Mouse (Mus musculus): ENCODE measurements around the gene Shb. TPM values are rescaled to one million over a fixed set of nuclear protein-coding genes. Genes with fewer than 3 reads are reported as not detected.

Shb gene
- polyA plus RNA-seq, 1 experiment, result 11.4 TPM

- no peak for TF ChIP-seq POLR2A (IDR thresholded peaks at IDR 0.05; ENCODE audit: extremely low read depth, insufficient read depth, low read length)
- no peak for TF ChIP-seq CTCF (IDR thresholded peaks at IDR 0.05; ENCODE audit: extremely low read depth, insufficient read depth, low read length)
- H3K27ac ChIP-seq (ENCODE audit: insufficient read depth, low read length), result no peak overlapping the region
- no peaks in the 10 kb centered on the region for H3K4me1 ChIP-seq (ENCODE audit: control insufficient read depth, insufficient read depth, low read length)
- H3K4me3 ChIP-seq (ENCODE audit: insufficient read depth, low read length), result no peak overlapping the region
These were observed 32.7 kb downstream of the Shb start for GRCm38 (mm10) chr4:45499556-45499955.

- Histone ChIP-seq H3K4me3 (ENCODE audit: insufficient read depth, low read length) (no peak overlapping the region), H3K4me1 (ENCODE audit: control insufficient read depth, insufficient read depth, low read length) (0 out of 2 replicates have a peak, but pooled peaks cover under 1% of the 10 kb centered on the region), H3K27ac (ENCODE audit: insufficient read depth, low read length) (no peak overlapping the region)
- no peak for TF ChIP-seq POLR2A (IDR thresholded peaks at IDR 0.05; ENCODE audit: extremely low read depth, insufficient read depth, low read length)
- TF ChIP-seq CTCF (IDR thresholded peaks at IDR 0.05; ENCODE audit: extremely low read depth, insufficient read depth, low read length), result no peak
These were observed 33.2 kb downstream of the Shb start for GRCm38 (mm10) chr4:45499081-45499480.

- H3K27ac ChIP-seq (ENCODE audit: insufficient read depth, low read length), result no peak overlapping the region
These were observed 33.9 kb downstream of the Shb start for GRCm38 (mm10) chr4:45498345-45498744.

GRCm38 (mm10) chr4:45497282-45497681 is 35.0 kb downstream of the Shb start:
- no peak for TF ChIP-seq CTCF (IDR thresholded peaks at IDR 0.05; ENCODE audit: extremely low read depth, insufficient read depth, low read length)
- no peak for TF ChIP-seq POLR2A (IDR thresholded peaks at IDR 0.05; ENCODE audit: extremely low read depth, insufficient read depth, low read length)
- H3K27ac ChIP-seq (ENCODE audit: insufficient read depth, low read length), result no peak overlapping the region
- no peak overlapping the region for H3K4me3 ChIP-seq (ENCODE audit: insufficient read depth, low read length)
- H3K4me1 ChIP-seq (ENCODE audit: control insufficient read depth, insufficient read depth, low read length), result peaks cover 1% of the 10 kb centered on the region; the same call in 1 of the 2 replicates

More at GRCm38 (mm10) chr4:45498345-45498744, 33.9 kb downstream of the Shb start:
- 0 out of 2 replicates have a peak, but pooled peaks cover 1% of the 10 kb centered on the region for H3K4me1 ChIP-seq (ENCODE audit: control insufficient read depth, insufficient read depth, low read length)
- no peak overlapping the region for H3K4me3 ChIP-seq (ENCODE audit: insufficient read depth, low read length)
- no peak for TF ChIP-seq CTCF (IDR thresholded peaks at IDR 0.05; ENCODE audit: extremely low read depth, insufficient read depth, low read length)
- TF ChIP-seq POLR2A (IDR thresholded peaks at IDR 0.05; ENCODE audit: extremely low read depth, insufficient read depth, low read length), result no peak

DNA sequence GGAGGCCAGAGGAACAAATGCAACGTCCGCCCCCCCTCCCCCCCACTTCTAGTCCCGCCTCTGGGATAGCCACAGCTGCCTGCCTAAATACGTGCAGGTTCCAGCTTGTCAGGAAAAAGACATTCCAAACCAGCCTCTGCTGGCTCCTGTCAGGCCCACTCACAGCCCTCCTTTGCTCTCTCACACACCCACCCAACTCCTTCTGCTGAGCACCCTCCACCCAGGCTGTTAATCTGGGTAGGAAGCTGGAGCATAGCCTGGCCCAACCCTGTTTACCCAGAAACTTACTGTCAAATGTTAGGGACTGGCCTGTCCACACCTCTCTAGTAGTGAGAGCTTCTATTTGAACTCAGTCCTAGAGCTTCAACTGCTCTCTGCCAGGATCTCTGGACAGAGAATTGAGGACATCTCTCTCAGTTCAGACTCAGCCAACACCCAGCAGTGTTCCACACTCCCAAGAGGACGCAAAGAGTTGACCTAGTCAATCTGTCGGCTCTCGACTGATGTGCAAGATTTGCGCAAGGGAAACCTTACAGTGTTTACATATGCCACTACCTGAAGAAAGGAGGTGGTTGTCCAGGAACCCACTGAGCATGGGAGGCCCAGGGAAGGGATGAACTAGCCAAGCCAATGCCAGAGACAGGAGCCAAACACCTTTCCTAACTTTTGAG is 36.6 kb downstream of the Shb start:
- H3K27ac ChIP-seq (ENCODE audit: insufficient read depth, low read length), result no peak overlapping the region
- H3K4me1 ChIP-seq (ENCODE audit: control insufficient read depth, insufficient read depth, low read length), result peaks cover 1% of the 10 kb centered on the region; the same call in 1 of the 2 replicates
- H3K4me3 ChIP-seq (ENCODE audit: insufficient read depth, low read length), result no peak overlapping the region
- TF ChIP-seq CTCF (IDR thresholded peaks at IDR 0.05; ENCODE audit: extremely low read depth, insufficient read depth, low read length) (no peak), POLR2A (IDR thresholded peaks at IDR 0.05; ENCODE audit: extremely low read depth, insufficient read depth, low read length) (no peak)

GRCm38 (mm10) chr4:45493786-45494400 is 38.4 kb downstream of the Shb start:
- H3K27ac ChIP-seq (ENCODE audit: insufficient read depth, low read length), result peak overlapping the region; percentile 51; the same call in 1 of the 2 replicates
- no peak overlapping the region for H3K4me3 ChIP-seq (ENCODE audit: insufficient read depth, low read length)
- H3K4me1 ChIP-seq (ENCODE audit: control insufficient read depth, insufficient read depth, low read length), result peaks cover 5% of the 10 kb centered on the region
- TF ChIP-seq CTCF (IDR thresholded peaks at IDR 0.05; ENCODE audit: extremely low read depth, insufficient read depth, low read length), result no peak
- TF ChIP-seq POLR2A (IDR thresholded peaks at IDR 0.05; ENCODE audit: extremely low read depth, insufficient read depth, low read length), result no peak

- Histone ChIP-seq H3K27ac (ENCODE audit: insufficient read depth, low read length) (no peak overlapping the region), H3K4me1 (ENCODE audit: control insufficient read depth, insufficient read depth, low read length) (peaks cover 8% of the 10 kb centered on the region), H3K4me3 (ENCODE audit: insufficient read depth, low read length) (no peak overlapping the region)
- no peak for TF ChIP-seq POLR2A (IDR thresholded peaks at IDR 0.05; ENCODE audit: extremely low read depth, insufficient read depth, low read length)
- no peak for TF ChIP-seq CTCF (IDR thresholded peaks at IDR 0.05; ENCODE audit: extremely low read depth, insufficient read depth, low read length)
These were observed 39.2 kb downstream of the Shb start for GRCm38 (mm10) chr4:45493118-45493517.

DNA sequence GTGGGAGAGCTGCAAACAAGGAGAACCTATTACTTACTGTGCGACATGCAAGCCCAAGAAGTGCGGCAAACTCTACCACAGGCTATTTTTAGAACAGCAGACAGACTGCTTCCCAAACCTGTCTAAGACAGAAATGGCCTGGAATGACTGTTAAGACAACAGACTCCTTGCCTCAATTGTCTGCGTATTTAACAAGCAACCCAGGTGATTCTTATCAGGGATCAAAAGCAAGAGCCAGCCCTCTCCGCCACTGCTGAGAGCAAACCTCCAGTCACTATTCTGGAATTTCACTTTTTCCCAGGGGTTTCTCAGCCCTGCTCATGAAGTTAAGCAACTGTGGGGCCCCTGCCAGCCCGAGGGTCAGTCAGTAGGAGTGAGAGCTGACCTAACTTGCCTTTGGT is 39.6 kb downstream of the Shb start:
- no peak overlapping the region for H3K4me3 ChIP-seq (ENCODE audit: insufficient read depth, low read length)
- H3K27ac ChIP-seq (ENCODE audit: insufficient read depth, low read length), result no peak overlapping the region
- H3K4me1 ChIP-seq (ENCODE audit: control insufficient read depth, insufficient read depth, low read length), result peaks cover 9% of the 10 kb centered on the region
- TF ChIP-seq POLR2A (IDR thresholded peaks at IDR 0.05; ENCODE audit: extremely low read depth, insufficient read depth, low read length), result no peak
- TF ChIP-seq CTCF (IDR thresholded peaks at IDR 0.05; ENCODE audit: extremely low read depth, insufficient read depth, low read length), result no peak

- H3K4me1 ChIP-seq (ENCODE audit: control insufficient read depth, insufficient read depth, low read length), result peaks cover 10% of the 10 kb centered on the region
- no peak for TF ChIP-seq CTCF (IDR thresholded peaks at IDR 0.05; ENCODE audit: extremely low read depth, insufficient read depth, low read length)
- no peak for TF ChIP-seq POLR2A (IDR thresholded peaks at IDR 0.05; ENCODE audit: extremely low read depth, insufficient read depth, low read length)
These were observed 40.3 kb downstream of the Shb start for GRCm38 (mm10) chr4:45491685-45492601.

More at GRCm38 (mm10) chr4:45491685-45492601, 40.3 kb downstream of the Shb start:
- H3K4me3 ChIP-seq (ENCODE audit: insufficient read depth, low read length), result no peak overlapping the region
- H3K27ac ChIP-seq (ENCODE audit: insufficient read depth, low read length), result no peak overlapping the region

Measured in cortical plate, adult 2 months (tissue).